Mouse (Mus musculus): ENCODE measurements at regions not wholly inside any gene's neighbourhood (a gene's known extent, or its start where the extent isn't known, plus 50 kb on each side); places are given as distances from the start of the nearest gene placed in this dataset.

DNA sequence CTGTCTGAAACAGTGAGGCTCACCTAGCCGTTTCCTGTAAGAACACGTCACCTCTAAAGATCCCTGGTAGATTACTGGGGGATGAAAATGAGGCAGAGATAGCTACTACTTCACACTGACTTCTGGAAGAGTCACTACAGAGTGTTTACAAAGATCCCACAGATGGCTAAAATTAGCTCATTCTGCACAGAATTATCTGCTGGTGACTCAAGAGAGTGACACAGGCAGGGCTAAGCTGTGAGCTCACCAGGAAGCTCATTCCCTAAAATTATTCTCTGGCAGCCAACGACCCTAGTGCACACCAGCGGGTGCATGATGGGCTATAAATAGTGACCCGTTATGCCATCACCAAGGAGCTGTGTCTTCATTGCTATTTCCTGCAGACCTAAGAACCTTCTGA, 53.2 kb upstream of the Ddah1 start:
- peak; percentile 51 for DNase-seq (ENCODE audit: low spot score)

- no peak for DNase-seq (ENCODE audit: low spot score)
Observed at GRCm38 (mm10) chr3:145704054-145704453, 54.3 kb upstream of the Ccn1 start.

DNA sequence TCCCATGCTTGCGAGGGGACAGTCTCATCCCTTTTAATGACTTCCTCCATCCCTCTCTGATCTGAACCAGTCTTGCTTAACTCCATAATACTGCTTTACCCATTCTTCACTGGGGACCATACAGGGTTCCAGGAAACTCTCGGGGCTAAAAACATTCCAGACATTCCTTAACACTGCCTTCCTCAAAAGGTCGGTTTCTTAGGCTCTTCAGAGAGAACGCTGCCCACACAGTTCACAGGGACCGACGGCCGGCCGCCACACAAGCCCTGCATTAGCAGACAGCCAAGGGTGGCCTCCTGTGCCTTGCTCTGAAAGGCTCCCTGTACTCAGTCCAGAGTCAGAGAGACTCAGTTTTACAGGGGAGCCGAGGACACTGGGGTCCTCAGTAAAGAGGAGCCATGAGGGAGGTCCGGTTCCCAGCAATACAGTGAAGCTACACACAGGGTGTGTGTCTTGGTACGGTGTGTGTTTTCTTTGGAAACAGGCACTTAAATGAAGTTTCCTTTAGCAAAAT, 53.7 kb upstream of the Ccn1 start:
- no peak for DNase-seq (ENCODE audit: low spot score)

DNA sequence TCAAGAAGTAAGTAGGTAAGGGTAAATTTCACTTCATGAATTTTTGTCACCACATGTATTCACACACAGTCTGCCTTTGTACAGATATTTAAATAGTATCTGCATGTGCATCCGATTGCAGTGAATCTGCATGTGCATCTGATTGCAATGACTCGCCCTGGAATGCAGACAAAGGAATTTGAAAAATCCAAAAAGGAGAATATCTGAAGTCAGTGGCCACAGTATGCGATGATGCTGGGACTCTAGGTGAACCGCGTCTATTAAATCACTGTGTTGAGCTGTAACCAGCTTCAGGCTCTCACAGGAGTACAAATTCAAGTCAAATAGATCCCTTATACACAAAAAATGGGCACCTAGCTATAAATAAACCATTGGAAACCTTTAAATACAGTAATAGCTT, 53.0 kb upstream of the Ccn1 start:
- DNase-seq (ENCODE audit: low spot score), result no peak

- DNase-seq (ENCODE audit: low spot score), result no peak
Observed at GRCm38 (mm10) chr3:145701945-145702344, 52.2 kb upstream of the Ccn1 start.

Data from MN1 (cell line).